Mouse (Mus musculus): ENCODE measurements around the gene Tmem100. TPM values are rescaled to one million over a fixed set of nuclear protein-coding genes. Genes with fewer than 3 reads are reported as not detected.

The Tmem100 gene
- polyA plus RNA-seq, 1 experiment from 2014 or later: 1.3 TPM

GRCm38 (mm10) chr11:90057070-90057469 is 26.9 kb downstream of the Tmem100 start:
- no peaks in the 10 kb centered on the region for H3K4me1 ChIP-seq (replicated peaks; ENCODE audit: control insufficient read depth, insufficient read depth, low read length)
- DNase-seq (ENCODE audit: low spot score): no peak
- H3K27me3 ChIP-seq (replicated peaks; ENCODE audit: control insufficient read depth, insufficient read depth, low read length): no peaks in the 10 kb centered on the region
- no peak overlapping the region for H3K27ac ChIP-seq (ENCODE audit: low read depth, low read length)
- no peaks in the 10 kb centered on the region for H3K36me3 ChIP-seq (ENCODE audit: control insufficient read depth, insufficient read depth, low read length)
- WGBS: 72% methylated on average over 2 of the region's 2 CpGs
- ATAC-seq (replicated peaks; ENCODE audit: low FRiP score): no peak
- no peaks in the 10 kb centered on the region for H3K9me3 ChIP-seq (ENCODE audit: control insufficient read depth, low read length)
- no peak overlapping the region for H3K9ac ChIP-seq (ENCODE audit: low read depth, low read length)
- H3K4me2 ChIP-seq: no peak overlapping the region
- H3K4me3 ChIP-seq (ENCODE audit: low read depth, low read length): no peak overlapping the region

- H3K9ac ChIP-seq (ENCODE audit: low read depth, low read length): no peak overlapping the region
- H3K4me2 ChIP-seq: no peak overlapping the region
- no peaks in the 10 kb centered on the region for H3K4me1 ChIP-seq (replicated peaks; ENCODE audit: control insufficient read depth, insufficient read depth, low read length)
- H3K27me3 ChIP-seq (replicated peaks; ENCODE audit: control insufficient read depth, insufficient read depth, low read length): no peaks in the 10 kb centered on the region
- no peak overlapping the region for H3K4me3 ChIP-seq (ENCODE audit: low read depth, low read length)
- H3K9me3 ChIP-seq (ENCODE audit: control insufficient read depth, low read length): no peaks in the 10 kb centered on the region
- H3K27ac ChIP-seq (ENCODE audit: low read depth, low read length): no peak overlapping the region
- no peak for DNase-seq (ENCODE audit: low spot score)
- H3K36me3 ChIP-seq (ENCODE audit: control insufficient read depth, insufficient read depth, low read length): no peaks in the 10 kb centered on the region
- ATAC-seq (replicated peaks; ENCODE audit: low FRiP score): no peak
Observed at GRCm38 (mm10) chr11:90059241-90059640, 29.1 kb downstream of the Tmem100 start.

DNA sequence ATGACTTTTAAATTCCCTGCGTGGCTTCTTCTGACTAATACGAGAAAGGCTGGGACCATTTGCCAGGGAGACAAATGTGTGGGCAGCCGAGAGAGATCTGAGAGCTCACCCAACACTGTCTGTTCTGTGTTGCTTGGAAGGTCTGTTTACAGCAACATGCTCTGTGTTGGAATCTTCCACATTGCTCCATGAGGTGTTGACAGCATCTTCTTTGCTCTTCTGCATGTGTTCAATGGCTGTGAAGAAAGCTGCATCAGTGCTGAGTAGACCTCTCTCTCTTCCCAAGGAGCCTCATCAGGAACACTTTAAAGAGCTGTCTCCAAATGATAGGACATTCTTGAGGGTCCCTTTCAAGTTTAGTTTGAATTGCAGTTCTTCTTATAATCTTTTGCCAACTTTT is 32.5 kb downstream of the Tmem100 start:
- Histone ChIP-seq H3K27me3 (replicated peaks; ENCODE audit: control insufficient read depth, insufficient read depth, low read length) (no peaks in the 10 kb centered on the region), H3K4me1 (replicated peaks; ENCODE audit: control insufficient read depth, insufficient read depth, low read length) (no peaks in the 10 kb centered on the region), H3K4me2 (no peak overlapping the region), H3K27ac (ENCODE audit: low read depth, low read length) (no peak overlapping the region), H3K9me3 (ENCODE audit: control insufficient read depth, low read length) (no peaks in the 10 kb centered on the region), H3K9ac (ENCODE audit: low read depth, low read length) (no peak overlapping the region), H3K36me3 (ENCODE audit: control insufficient read depth, insufficient read depth, low read length) (no peaks in the 10 kb centered on the region), H3K4me3 (ENCODE audit: low read depth, low read length) (no peak overlapping the region)
- WGBS: 59% methylated on average over 3 of the region's 3 CpGs
- DNase-seq (ENCODE audit: low spot score): no peak
- no peak for ATAC-seq (replicated peaks; ENCODE audit: low FRiP score)

- Histone ChIP-seq H3K4me2 (no peak overlapping the region), H3K9me3 (ENCODE audit: control insufficient read depth, low read length) (no peaks in the 10 kb centered on the region), H3K4me3 (ENCODE audit: low read depth, low read length) (no peak overlapping the region), H3K27ac (ENCODE audit: low read depth, low read length) (no peak overlapping the region), H3K9ac (ENCODE audit: low read depth, low read length) (no peak overlapping the region), H3K4me1 (replicated peaks; ENCODE audit: control insufficient read depth, insufficient read depth, low read length) (no peaks in the 10 kb centered on the region), H3K27me3 (replicated peaks; ENCODE audit: control insufficient read depth, insufficient read depth, low read length) (no peaks in the 10 kb centered on the region), H3K36me3 (ENCODE audit: control insufficient read depth, insufficient read depth, low read length) (no peaks in the 10 kb centered on the region)
- WGBS: 86% methylated on average over 23 of the region's 23 CpGs
- no peak for ATAC-seq (replicated peaks; ENCODE audit: low FRiP score)
- DNase-seq (ENCODE audit: low spot score): no peak
Observed at GRCm38 (mm10) chr11:90066405-90067250, 36.5 kb downstream of the Tmem100 start.

DNA sequence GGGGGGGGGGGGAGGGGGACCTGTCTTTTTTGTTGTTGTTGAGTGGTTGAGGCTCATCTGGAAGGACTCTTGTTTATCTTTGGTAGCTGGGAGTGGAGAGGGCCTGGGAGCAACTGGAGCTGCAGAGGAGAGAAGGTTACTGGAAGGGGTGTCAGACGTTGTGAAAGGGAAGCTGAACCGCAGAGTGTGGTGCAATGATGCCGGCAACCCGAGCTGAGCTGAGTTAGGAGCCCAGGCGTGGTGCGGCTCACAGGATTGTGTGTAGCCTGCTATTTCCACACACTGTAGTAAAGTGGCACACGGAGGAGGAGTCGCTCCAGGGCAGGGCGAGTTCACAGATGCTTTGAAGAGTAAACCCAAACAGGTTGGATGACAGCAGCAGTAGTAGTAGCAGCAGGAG is 41.6 kb downstream of the Tmem100 start:
- H3K9ac ChIP-seq (ENCODE audit: low read depth, low read length): no peak overlapping the region

GRCm38 (mm10) chr11:90073201-90073600 is 43.1 kb downstream of the Tmem100 start:
- Histone ChIP-seq H3K4me1 (replicated peaks; ENCODE audit: control insufficient read depth, insufficient read depth, low read length) (no peaks in the 10 kb centered on the region), H3K9me3 (ENCODE audit: control insufficient read depth, low read length) (no peaks in the 10 kb centered on the region), H3K27ac (ENCODE audit: low read depth, low read length) (no peak overlapping the region), H3K27me3 (replicated peaks; ENCODE audit: control insufficient read depth, insufficient read depth, low read length) (no peaks in the 10 kb centered on the region), H3K36me3 (ENCODE audit: control insufficient read depth, insufficient read depth, low read length) (no peaks in the 10 kb centered on the region), H3K4me2 (no peak overlapping the region), H3K9ac (ENCODE audit: low read depth, low read length) (no peak overlapping the region), H3K4me3 (ENCODE audit: low read depth, low read length) (no peak overlapping the region)
- no peak for ATAC-seq (replicated peaks; ENCODE audit: low FRiP score)
- no peak for DNase-seq (ENCODE audit: low spot score)
- WGBS: 61% methylated on average over 5 of the region's 5 CpGs

More for the DNA sequence above, 41.6 kb downstream of the Tmem100 start:
- Histone ChIP-seq H3K36me3 (ENCODE audit: control insufficient read depth, insufficient read depth, low read length) (no peaks in the 10 kb centered on the region), H3K9me3 (ENCODE audit: control insufficient read depth, low read length) (no peaks in the 10 kb centered on the region), H3K27me3 (replicated peaks; ENCODE audit: control insufficient read depth, insufficient read depth, low read length) (no peaks in the 10 kb centered on the region), H3K4me2 (no peak overlapping the region), H3K27ac (ENCODE audit: low read depth, low read length) (no peak overlapping the region), H3K4me1 (replicated peaks; ENCODE audit: control insufficient read depth, insufficient read depth, low read length) (no peaks in the 10 kb centered on the region), H3K4me3 (ENCODE audit: low read depth, low read length) (no peak overlapping the region)
- no peak for ATAC-seq (replicated peaks; ENCODE audit: low FRiP score)
- no peak for DNase-seq (ENCODE audit: low spot score)
- whole genome bisulfite sequencing: 36% methylated on average over 9 of the region's 9 CpGs

DNA sequence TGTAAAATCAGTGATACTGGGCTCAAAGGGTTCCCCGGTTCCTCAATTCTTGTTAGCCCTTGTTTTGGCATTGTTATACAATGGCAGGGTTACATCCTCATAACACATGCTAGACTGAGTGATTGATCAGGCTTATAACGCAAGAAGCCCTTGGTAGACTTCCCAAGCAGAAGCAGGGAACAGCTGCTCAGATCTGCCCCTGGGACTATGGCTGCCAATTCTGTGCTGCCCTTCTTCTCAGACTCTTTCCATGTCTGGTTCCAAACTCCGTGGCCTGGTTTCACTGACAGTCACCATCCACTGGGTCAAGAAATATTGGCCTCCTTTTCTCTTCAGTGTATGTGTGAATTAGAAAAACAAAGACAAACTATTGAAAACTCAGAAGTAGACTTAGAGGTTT is 46.5 kb downstream of the Tmem100 start:
- Histone ChIP-seq H3K27ac (ENCODE audit: low read depth, low read length) (no peak overlapping the region), H3K36me3 (ENCODE audit: control insufficient read depth, insufficient read depth, low read length) (no peaks in the 10 kb centered on the region), H3K9me3 (ENCODE audit: control insufficient read depth, low read length) (no peaks in the 10 kb centered on the region), H3K4me1 (replicated peaks; ENCODE audit: control insufficient read depth, insufficient read depth, low read length) (no peaks in the 10 kb centered on the region), H3K9ac (ENCODE audit: low read depth, low read length) (no peak overlapping the region), H3K4me2 (no peak overlapping the region), H3K27me3 (replicated peaks; ENCODE audit: control insufficient read depth, insufficient read depth, low read length) (no peaks in the 10 kb centered on the region), H3K4me3 (ENCODE audit: low read depth, low read length) (no peak overlapping the region)
- DNase-seq (ENCODE audit: low spot score) (no peak), ATAC-seq (replicated peaks; ENCODE audit: low FRiP score) (no peak)
- WGBS: 82% methylated on average over 3 of the region's 3 CpGs

GRCm38 (mm10) chr11:90080678-90081267 is 50.6 kb downstream of the Tmem100 start:
- no peak overlapping the region for H3K4me2 ChIP-seq
- H3K9ac ChIP-seq (ENCODE audit: low read depth, low read length): no peak overlapping the region
- no peaks in the 10 kb centered on the region for H3K36me3 ChIP-seq (ENCODE audit: control insufficient read depth, insufficient read depth, low read length)
- WGBS: 81% methylated on average over 3 of the region's 3 CpGs
- H3K4me3 ChIP-seq (ENCODE audit: low read depth, low read length): no peak overlapping the region
- H3K27ac ChIP-seq (ENCODE audit: low read depth, low read length): no peak overlapping the region
- no peak for ATAC-seq (replicated peaks; ENCODE audit: low FRiP score)
- H3K27me3 ChIP-seq (replicated peaks; ENCODE audit: control insufficient read depth, insufficient read depth, low read length): no peaks in the 10 kb centered on the region
- no peaks in the 10 kb centered on the region for H3K9me3 ChIP-seq (ENCODE audit: control insufficient read depth, low read length)
- H3K4me1 ChIP-seq (replicated peaks; ENCODE audit: control insufficient read depth, insufficient read depth, low read length): no peaks in the 10 kb centered on the region
- DNase-seq (ENCODE audit: low spot score): no peak

Measured in liver, embryonic 11.5 days (tissue).